Mouse (Mus musculus) cerebellum, adult 18-20 months (tissue): ENCODE results near the gene Sult1c1.
"Not testable (repeated sequence)": the region's sequence is repeated elsewhere in the genome, so short reads cannot be mapped to it uniquely, and the experiment has no call there.

Experiments used
- DNase-seq, 2 experiments: peaks; one replicate each; pipeline ENCODE4 v3.0.0; 2021

Sult1c1 gene

GRCm38 (mm10) chr17:53990574-53990973, at the start of gene Sult1c1:
Gene Sult1c1, minus strand, starts transcription at chr17:53990674.
- DNase-seq = no peak

GRCm38 (mm10) chr17:54014204-54014603, 23.7 kb upstream of the Sult1c1 start:
- peak; percentile 28 to 29 for DNase-seq

GRCm38 (mm10) chr17:54011196-54011595, 20.7 kb upstream of the Sult1c1 start:
- no peak for DNase-seq

GRCm38 (mm10) chr17:54010536-54010935, 20.1 kb upstream of the Sult1c1 start:
- not testable (repeated sequence) for DNase-seq

- DNase-seq = no peak
Measured at GRCm38 (mm10) chr17:54003522-54003921, 13.0 kb upstream of the Sult1c1 start.

- no peak for DNase-seq
Measured at GRCm38 (mm10) chr17:53973606-53974005, 16.9 kb downstream of the Sult1c1 start.

GRCm38 (mm10) chr17:53941569-53942162, 48.8 kb downstream of the Sult1c1 start:
- DNase-seq = peak in 1 of 2 experiments; percentile 11

- no peak for DNase-seq
Measured at GRCm38 (mm10) chr17:53940726-53941125, 49.7 kb downstream of the Sult1c1 start.
